Mouse (Mus musculus): ENCODE measurements around the gene Mgat4d. TPM values are rescaled to one million over a fixed set of nuclear protein-coding genes. Genes with fewer than 3 reads are reported as not detected.
"Not testable (repeated sequence)": the region's sequence is repeated elsewhere in the genome, so short reads cannot be mapped to it uniquely, and the experiment has no call there.

Mgat4d gene
- polyA plus RNA-seq (2016; fragmentation: Nextera tagmentation; extraction: Ambion mirVana), result not detected in 2 replicates

GRCm38 (mm10) chr8:83348263-83348662, at the start of gene Mgat4d:
Mgat4d (plus strand) TSS chr8:83348471.
- Histone ChIP-seq H3K36me3 (no peaks in the 10 kb centered on the region), H3K4me3 (no peak within 1 kb of the TSS), H3K4me1 (replicated peaks) (no peaks in the 10 kb centered on the region), H3K27ac (no peak within 1 kb of the TSS), H3K27me3 (ENCODE audit: insufficient read depth, poor library complexity, severe bottlenecking) (no peaks in the 10 kb centered on the region), H3K9me3 (no peaks in the 10 kb centered on the region)
- 78% methylated on average over 18 of the region's 18 CpGs for WGBS
- DNase-seq (ENCODE audit: low spot score), result no peak

GRCm38 (mm10) chr8:83300135-83300534, 48.1 kb upstream of the Mgat4d start:
- 52% methylated on average over 1 of the region's 1 CpGs for WGBS
- Histone ChIP-seq H3K27ac (no peak overlapping the region), H3K9me3 (no peaks in the 10 kb centered on the region), H3K27me3 (ENCODE audit: insufficient read depth, poor library complexity, severe bottlenecking) (no peaks in the 10 kb centered on the region), H3K4me3 (no peak overlapping the region), H3K36me3 (no peaks in the 10 kb centered on the region), H3K4me1 (replicated peaks) (no peaks in the 10 kb centered on the region)
- DNase-seq (ENCODE audit: low spot score), result no peak

- Histone ChIP-seq H3K4me1 (replicated peaks) (no peaks in the 10 kb centered on the region), H3K27ac (no peak overlapping the region), H3K4me3 (no peak overlapping the region), H3K36me3 (no peaks in the 10 kb centered on the region), H3K27me3 (ENCODE audit: insufficient read depth, poor library complexity, severe bottlenecking) (no peaks in the 10 kb centered on the region), H3K9me3 (no peaks in the 10 kb centered on the region)
- no peak for DNase-seq (ENCODE audit: low spot score)
- WGBS, result 78% methylated on average over 1 of the region's 1 CpGs
Measured at GRCm38 (mm10) chr8:83304946-83305345, 43.3 kb upstream of the Mgat4d start.

GRCm38 (mm10) chr8:83309836-83310235, 38.4 kb upstream of the Mgat4d start:
- Histone ChIP-seq H3K27ac (no peak overlapping the region), H3K36me3 (peaks cover 11% of the 10 kb centered on the region; the same call in 1 of the 2 replicates), H3K4me1 (replicated peaks) (no peaks in the 10 kb centered on the region), H3K4me3 (no peak overlapping the region), H3K27me3 (ENCODE audit: insufficient read depth, poor library complexity, severe bottlenecking) (no peaks in the 10 kb centered on the region), H3K9me3 (no peaks in the 10 kb centered on the region)
- DNase-seq (ENCODE audit: low spot score), result no peak
- 92% methylated on average over 6 of the region's 6 CpGs for WGBS

GRCm38 (mm10) chr8:83315084-83315483, 33.2 kb upstream of the Mgat4d start:
- H3K4me1 ChIP-seq (replicated peaks); H3K4me3 ChIP-seq; H3K27ac ChIP-seq; H3K27me3 ChIP-seq (ENCODE audit: insufficient read depth, poor library complexity, severe bottlenecking); DNase-seq (ENCODE audit: low spot score); H3K9me3 ChIP-seq: not testable (repeated sequence)
- WGBS, result 80% methylated on average over 4 of the region's 4 CpGs
- H3K36me3 ChIP-seq, result peaks cover 55% of the 10 kb centered on the region

GRCm38 (mm10) chr8:83315691-83316090, 32.6 kb upstream of the Mgat4d start:
- Histone ChIP-seq H3K4me1 (replicated peaks) (peaks cover 8% of the 10 kb centered on the region), H3K36me3 (peaks cover 61% of the 10 kb centered on the region), H3K27me3 (ENCODE audit: insufficient read depth, poor library complexity, severe bottlenecking) (no peaks in the 10 kb centered on the region), H3K9me3 (no peaks in the 10 kb centered on the region), H3K27ac (no peak overlapping the region), H3K4me3 (no peak overlapping the region)
- WGBS, result 43% methylated on average over 2 of the region's 2 CpGs
- DNase-seq (ENCODE audit: low spot score), result no peak

- H3K4me1 ChIP-seq (replicated peaks), result peaks cover 10% of the 10 kb centered on the region
- peaks cover 80% of the 10 kb centered on the region for H3K36me3 ChIP-seq
- no peaks in the 10 kb centered on the region for H3K27me3 ChIP-seq (ENCODE audit: insufficient read depth, poor library complexity, severe bottlenecking)
- DNase-seq (ENCODE audit: low spot score), result peak; percentile 11
- H3K27ac ChIP-seq, result 0 out of 2 replicates have a peak overlapping the region, but pooled peaks have one; percentile 29
- H3K9me3 ChIP-seq, result no peaks in the 10 kb centered on the region
- no peak overlapping the region for H3K4me3 ChIP-seq
- WGBS, result 44% methylated on average over 3 of the region's 3 CpGs
Measured at GRCm38 (mm10) chr8:83320543-83320942, 27.7 kb upstream of the Mgat4d start.

- 91% methylated on average over 6 of the region's 6 CpGs for WGBS
- Histone ChIP-seq H3K9me3 (no peaks in the 10 kb centered on the region), H3K27ac (no peak overlapping the region), H3K27me3 (ENCODE audit: insufficient read depth, poor library complexity, severe bottlenecking) (no peaks in the 10 kb centered on the region), H3K36me3 (peaks cover 72% of the 10 kb centered on the region), H3K4me3 (no peak overlapping the region), H3K4me1 (replicated peaks) (peaks cover 7% of the 10 kb centered on the region)
- no peak for DNase-seq (ENCODE audit: low spot score)
Measured at GRCm38 (mm10) chr8:83322374-83322773, 25.9 kb upstream of the Mgat4d start.

GRCm38 (mm10) chr8:83323056-83323455, 25.2 kb upstream of the Mgat4d start:
- 88% methylated on average over 2 of the region's 2 CpGs for WGBS
- Histone ChIP-seq H3K4me3 (no peak overlapping the region), H3K27ac (no peak overlapping the region), H3K27me3 (ENCODE audit: insufficient read depth, poor library complexity, severe bottlenecking) (no peaks in the 10 kb centered on the region), H3K36me3 (peaks cover 72% of the 10 kb centered on the region), H3K9me3 (no peaks in the 10 kb centered on the region), H3K4me1 (replicated peaks) (peaks cover 7% of the 10 kb centered on the region)
- DNase-seq (ENCODE audit: low spot score), result no peak

- DNase-seq (ENCODE audit: low spot score), result no peak
- 94% methylated on average over 5 of the region's 5 CpGs for WGBS
- no peak overlapping the region for H3K4me3 ChIP-seq
- no peaks in the 10 kb centered on the region for H3K27me3 ChIP-seq (ENCODE audit: insufficient read depth, poor library complexity, severe bottlenecking)
- no peaks in the 10 kb centered on the region for H3K9me3 ChIP-seq
- peaks cover 12% of the 10 kb centered on the region for H3K4me1 ChIP-seq (replicated peaks)
- H3K27ac ChIP-seq, result no peak overlapping the region
- peaks cover 44% of the 10 kb centered on the region for H3K36me3 ChIP-seq
Measured at GRCm38 (mm10) chr8:83327889-83328288, 20.4 kb upstream of the Mgat4d start.

- no peaks in the 10 kb centered on the region for H3K9me3 ChIP-seq
- peaks cover 31% of the 10 kb centered on the region for H3K36me3 ChIP-seq
- peaks cover 14% of the 10 kb centered on the region for H3K4me1 ChIP-seq (replicated peaks)
- peak overlapping the region; percentile 87 for H3K4me3 ChIP-seq
- H3K27ac ChIP-seq, result peak overlapping the region; percentile 93
- WGBS, result 10% methylated on average over 7 of the region's 7 CpGs
- H3K27me3 ChIP-seq (ENCODE audit: insufficient read depth, poor library complexity, severe bottlenecking), result peaks cover 10% of the 10 kb centered on the region
- peak; percentile 38 for DNase-seq (ENCODE audit: low spot score)
Measured at GRCm38 (mm10) chr8:83331567-83331898, 16.7 kb upstream of the Mgat4d start.

GRCm38 (mm10) chr8:83331899-83332697, 16.2 kb upstream of the Mgat4d start, which contains the start of gene Elmod2:
Elmod2 (minus strand) TSS chr8:83332486.
- WGBS, result under 1% methylated on average over 85 of the region's 85 CpGs
- no peaks in the 10 kb centered on the region for H3K9me3 ChIP-seq
- H3K27ac ChIP-seq, result peak within 1 kb of the TSS; percentile 93
- H3K4me3 ChIP-seq, result peak within 1 kb of the TSS; percentile 87
- H3K27me3 ChIP-seq (ENCODE audit: insufficient read depth, poor library complexity, severe bottlenecking), result peaks cover 10% of the 10 kb centered on the region
- DNase-seq (ENCODE audit: low spot score), result peak; percentile 96
- H3K4me1 ChIP-seq (replicated peaks), result peaks cover 14% of the 10 kb centered on the region
- H3K36me3 ChIP-seq, result peaks cover 26% of the 10 kb centered on the region

- WGBS, result 9% methylated on average over 7 of the region's 7 CpGs
- peaks cover 18% of the 10 kb centered on the region for H3K36me3 ChIP-seq
- no peak for DNase-seq (ENCODE audit: low spot score)
- peak overlapping the region; percentile 87 for H3K4me3 ChIP-seq
- H3K27me3 ChIP-seq (ENCODE audit: insufficient read depth, poor library complexity, severe bottlenecking), result peaks cover 10% of the 10 kb centered on the region
- peak overlapping the region; percentile 93 for H3K27ac ChIP-seq
- H3K4me1 ChIP-seq (replicated peaks), result peaks cover 14% of the 10 kb centered on the region
- H3K9me3 ChIP-seq, result no peaks in the 10 kb centered on the region
Measured at GRCm38 (mm10) chr8:83332864-83333263, 15.4 kb upstream of the Mgat4d start.
